Mouse (Mus musculus): ENCODE results near the gene Mbnl2. TPM values are rescaled to one million over a fixed set of nuclear protein-coding genes. Genes with fewer than 3 reads are reported as not detected.
A peak's percentile ranks its signal among the peaks of the same experiment; 100 is the strongest.

Mbnl2 gene
- polyA plus RNA-seq, 1 experiment from 2014 or later = 21.8 TPM

- Histone ChIP-seq H3K27ac (ENCODE audit: low read length) (no peak overlapping the region), H3K9me3 (replicated peaks; ENCODE audit: control insufficient read depth, low read length, poor library complexity, severe bottlenecking) (no peaks in the 10 kb centered on the region), H3K4me3 (ENCODE audit: low read depth, low read length) (no peak overlapping the region), H3K4me2 (ENCODE audit: low read length) (no peak overlapping the region), H3K4me1 (ENCODE audit: control insufficient read depth, insufficient read depth, low read length) (no peaks in the 10 kb centered on the region), H3K36me3 (ENCODE audit: control insufficient read depth, insufficient read depth, low read length) (no peaks in the 10 kb centered on the region), H3K27me3 (ENCODE audit: control insufficient read depth, insufficient read depth, low read depth, low read length) (no peaks in the 10 kb centered on the region), H3K9ac (ENCODE audit: low read depth, low read length) (no peak overlapping the region)
- 84% methylated on average over 4 of the region's 4 CpGs for WGBS
- ATAC-seq = no peak
These were observed 165.8 kb downstream of the Mbnl2 start for GRCm38 (mm10) chr14:120441256-120441655.

GRCm38 (mm10) chr14:120441836-120442235 lies 166.4 kb downstream of the Mbnl2 start:
- no peaks in the 10 kb centered on the region for H3K4me1 ChIP-seq (ENCODE audit: control insufficient read depth, insufficient read depth, low read length)
- H3K4me2 ChIP-seq (ENCODE audit: low read length) = no peak overlapping the region
- no peak overlapping the region for H3K9ac ChIP-seq (ENCODE audit: low read depth, low read length)
- no peaks in the 10 kb centered on the region for H3K9me3 ChIP-seq (replicated peaks; ENCODE audit: control insufficient read depth, low read length, poor library complexity, severe bottlenecking)
- WGBS = 88% methylated on average over 13 of the region's 13 CpGs
- H3K4me3 ChIP-seq (ENCODE audit: low read depth, low read length) = no peak overlapping the region
- no peaks in the 10 kb centered on the region for H3K27me3 ChIP-seq (ENCODE audit: control insufficient read depth, insufficient read depth, low read depth, low read length)
- H3K27ac ChIP-seq (ENCODE audit: low read length) = no peak overlapping the region
- ATAC-seq = no peak
- no peaks in the 10 kb centered on the region for H3K36me3 ChIP-seq (ENCODE audit: control insufficient read depth, insufficient read depth, low read length)

- no peaks in the 10 kb centered on the region for H3K27me3 ChIP-seq (ENCODE audit: control insufficient read depth, insufficient read depth, low read depth, low read length)
- no peak overlapping the region for H3K4me2 ChIP-seq (ENCODE audit: low read length)
- WGBS = 75% methylated on average over 7 of the region's 7 CpGs
- no peaks in the 10 kb centered on the region for H3K4me1 ChIP-seq (ENCODE audit: control insufficient read depth, insufficient read depth, low read length)
- H3K4me3 ChIP-seq (ENCODE audit: low read depth, low read length) = no peak overlapping the region
- H3K9ac ChIP-seq (ENCODE audit: low read depth, low read length) = no peak overlapping the region
- no peaks in the 10 kb centered on the region for H3K9me3 ChIP-seq (replicated peaks; ENCODE audit: control insufficient read depth, low read length, poor library complexity, severe bottlenecking)
- H3K36me3 ChIP-seq (ENCODE audit: control insufficient read depth, insufficient read depth, low read length) = no peaks in the 10 kb centered on the region
- no peak for ATAC-seq
- H3K27ac ChIP-seq (ENCODE audit: low read length) = no peak overlapping the region
These were observed 178.8 kb downstream of the Mbnl2 start for GRCm38 (mm10) chr14:120454221-120454620.

- no peak overlapping the region for H3K9ac ChIP-seq (ENCODE audit: low read depth, low read length)
- no peak overlapping the region for H3K4me2 ChIP-seq (ENCODE audit: low read length)
- H3K27ac ChIP-seq (ENCODE audit: low read length) = no peak overlapping the region
- no peaks in the 10 kb centered on the region for H3K9me3 ChIP-seq (replicated peaks; ENCODE audit: control insufficient read depth, low read length, poor library complexity, severe bottlenecking)
- H3K27me3 ChIP-seq (ENCODE audit: control insufficient read depth, insufficient read depth, low read depth, low read length) = no peaks in the 10 kb centered on the region
- 96% methylated on average over 3 of the region's 3 CpGs for WGBS
- H3K36me3 ChIP-seq (ENCODE audit: control insufficient read depth, insufficient read depth, low read length) = no peaks in the 10 kb centered on the region
- H3K4me1 ChIP-seq (ENCODE audit: control insufficient read depth, insufficient read depth, low read length) = no peaks in the 10 kb centered on the region
- ATAC-seq = no peak
- H3K4me3 ChIP-seq (ENCODE audit: low read depth, low read length) = no peak overlapping the region
These were observed 188.7 kb downstream of the Mbnl2 start for GRCm38 (mm10) chr14:120463938-120464727.

- no peak overlapping the region for H3K27ac ChIP-seq (ENCODE audit: low read length)
- H3K27me3 ChIP-seq (ENCODE audit: control insufficient read depth, insufficient read depth, low read depth, low read length) = no peaks in the 10 kb centered on the region
- H3K9ac ChIP-seq (ENCODE audit: low read depth, low read length) = no peak overlapping the region
- H3K9me3 ChIP-seq (replicated peaks; ENCODE audit: control insufficient read depth, low read length, poor library complexity, severe bottlenecking) = no peaks in the 10 kb centered on the region
- H3K36me3 ChIP-seq (ENCODE audit: control insufficient read depth, insufficient read depth, low read length) = no peaks in the 10 kb centered on the region
- H3K4me2 ChIP-seq (ENCODE audit: low read length) = no peak overlapping the region
- no peak overlapping the region for H3K4me3 ChIP-seq (ENCODE audit: low read depth, low read length)
- no peak for ATAC-seq
- WGBS = 75% methylated on average over 4 of the region's 4 CpGs
- no peaks in the 10 kb centered on the region for H3K4me1 ChIP-seq (ENCODE audit: control insufficient read depth, insufficient read depth, low read length)
These were observed 191.3 kb downstream of the Mbnl2 start for GRCm38 (mm10) chr14:120466816-120467215.

- no peak overlapping the region for H3K9ac ChIP-seq (ENCODE audit: low read depth, low read length)
- no peak overlapping the region for H3K27ac ChIP-seq (ENCODE audit: low read length)
- no peaks in the 10 kb centered on the region for H3K27me3 ChIP-seq (ENCODE audit: control insufficient read depth, insufficient read depth, low read depth, low read length)
- no peaks in the 10 kb centered on the region for H3K36me3 ChIP-seq (ENCODE audit: control insufficient read depth, insufficient read depth, low read length)
- H3K9me3 ChIP-seq (replicated peaks; ENCODE audit: control insufficient read depth, low read length, poor library complexity, severe bottlenecking) = no peaks in the 10 kb centered on the region
- no peak overlapping the region for H3K4me3 ChIP-seq (ENCODE audit: low read depth, low read length)
- ATAC-seq = no peak
- peaks cover 6% of the 10 kb centered on the region for H3K4me1 ChIP-seq (ENCODE audit: control insufficient read depth, insufficient read depth, low read length)
- 89% methylated on average over 14 of the region's 14 CpGs for WGBS
- no peak overlapping the region for H3K4me2 ChIP-seq (ENCODE audit: low read length)
These were observed 193.8 kb downstream of the Mbnl2 start for GRCm38 (mm10) chr14:120469126-120469790.

- no peak for ATAC-seq
- 70% methylated on average over 7 of the region's 7 CpGs for WGBS
- no peaks in the 10 kb centered on the region for H3K9me3 ChIP-seq (replicated peaks; ENCODE audit: control insufficient read depth, low read length, poor library complexity, severe bottlenecking)
- peak overlapping the region; percentile 62 for H3K4me2 ChIP-seq (ENCODE audit: low read length)
- H3K36me3 ChIP-seq (ENCODE audit: control insufficient read depth, insufficient read depth, low read length) = no peaks in the 10 kb centered on the region
- H3K27ac ChIP-seq (ENCODE audit: low read length) = peak overlapping the region; percentile 98; the same call in 1 of the 2 replicates
- peak overlapping the region; percentile 85 for H3K9ac ChIP-seq (ENCODE audit: low read depth, low read length)
- no peaks in the 10 kb centered on the region for H3K27me3 ChIP-seq (ENCODE audit: control insufficient read depth, insufficient read depth, low read depth, low read length)
- peaks cover 27% of the 10 kb centered on the region for H3K4me1 ChIP-seq (ENCODE audit: control insufficient read depth, insufficient read depth, low read length)
- H3K4me3 ChIP-seq (ENCODE audit: low read depth, low read length) = peak overlapping the region; percentile 86; the same call in 1 of the 2 replicates
These were observed 200.8 kb downstream of the Mbnl2 start for GRCm38 (mm10) chr14:120476186-120476697.

GRCm38 (mm10) chr14:120477288-120477981 lies 202.0 kb downstream of the Mbnl2 start:
- H3K36me3 ChIP-seq (ENCODE audit: control insufficient read depth, insufficient read depth, low read length) = no peaks in the 10 kb centered on the region
- H3K27ac ChIP-seq (ENCODE audit: low read length) = peak overlapping the region; percentile 98
- H3K9ac ChIP-seq (ENCODE audit: low read depth, low read length) = peak overlapping the region; percentile 90
- ATAC-seq = peak; percentile 97
- no peaks in the 10 kb centered on the region for H3K9me3 ChIP-seq (replicated peaks; ENCODE audit: control insufficient read depth, low read length, poor library complexity, severe bottlenecking)
- H3K27me3 ChIP-seq (ENCODE audit: control insufficient read depth, insufficient read depth, low read depth, low read length) = no peaks in the 10 kb centered on the region
- peak overlapping the region; percentile 86 for H3K4me3 ChIP-seq (ENCODE audit: low read depth, low read length)
- under 1% methylated on average over 46 of the region's 46 CpGs for WGBS
- H3K4me2 ChIP-seq (ENCODE audit: low read length) = peak overlapping the region; percentile 62
- H3K4me1 ChIP-seq (ENCODE audit: control insufficient read depth, insufficient read depth, low read length) = peaks cover 33% of the 10 kb centered on the region
